Mouse (Mus musculus) inflammation-experienced regulatory T-cells, adult 6 months (primary cell): ENCODE data around the gene Acsl1. TPM values are rescaled to one million over a fixed set of nuclear protein-coding genes. Genes with fewer than 3 reads are reported as not detected.

Experiments used
- ATAC-seq: one replicate; pipeline ENCODE4 v1.8.0; 2017
- polyA plus RNA-seq, 3 experiments: library from polyadenylated mRNA; unstranded; fragments of 100-300 nt; shearing (Covaris generic); gene quantifications; one replicate each; pipeline ENCODE4 v1.2.1; 2017

Acsl1 gene
- polyA plus RNA-seq, 3 experiments from 2014 or later: 6.6 to 12.1 (median 8.6) TPM

DNA sequence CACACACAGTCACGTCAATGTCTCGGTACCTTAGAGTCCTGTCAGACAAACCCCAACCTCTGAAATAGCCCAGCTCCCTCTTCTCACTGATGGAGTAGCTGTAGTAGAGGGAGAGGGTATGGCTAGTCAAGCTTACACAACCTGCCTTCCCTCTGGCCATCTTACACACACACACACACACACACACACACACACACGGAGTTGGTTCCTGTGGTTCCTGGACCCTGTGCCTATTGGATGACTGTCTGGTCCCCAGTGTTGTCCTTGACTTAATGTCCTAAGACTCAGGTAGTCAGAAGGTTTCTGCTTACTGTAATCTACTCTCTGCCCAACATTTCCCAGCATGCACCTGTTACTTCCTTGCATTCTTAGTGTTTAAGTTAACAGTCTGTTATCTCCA, 5.1 kb downstream of the Acsl1 start:
- no peak for ATAC-seq

DNA sequence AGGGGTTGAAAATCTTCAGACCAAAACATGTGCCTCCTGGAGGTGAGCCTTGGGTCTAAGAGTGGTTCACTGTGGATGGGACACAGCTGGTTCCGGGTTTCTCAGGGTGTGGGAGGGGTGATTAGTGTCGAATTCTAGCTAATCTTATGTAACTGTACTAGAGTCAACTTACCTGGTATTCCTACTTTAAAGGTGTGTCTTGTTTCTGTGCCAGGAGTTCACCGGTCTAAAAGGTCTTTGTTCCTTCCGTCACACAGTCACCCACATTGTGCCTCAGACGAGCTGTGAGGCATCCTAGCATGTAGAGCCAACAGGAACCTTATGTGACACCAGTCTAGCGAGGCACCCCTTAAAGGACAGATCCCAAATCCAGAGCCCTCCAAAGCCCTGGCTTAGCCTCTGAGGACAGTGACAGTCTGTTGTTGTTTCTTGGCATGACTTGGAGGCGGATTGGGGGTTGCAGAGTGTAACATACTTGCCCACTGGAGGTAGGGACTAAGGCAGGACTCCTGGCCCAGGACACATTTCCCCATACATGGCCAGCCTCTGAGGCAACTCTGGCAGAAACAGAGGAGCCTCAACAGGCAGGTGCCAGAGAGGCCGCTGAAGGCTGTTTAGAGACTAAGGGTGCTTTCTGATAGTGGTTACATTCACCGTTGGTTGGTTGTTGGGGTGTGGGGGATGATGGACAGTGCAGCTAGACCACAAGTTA, 7.1 kb downstream of the Acsl1 start:
- ATAC-seq: no peak

DNA sequence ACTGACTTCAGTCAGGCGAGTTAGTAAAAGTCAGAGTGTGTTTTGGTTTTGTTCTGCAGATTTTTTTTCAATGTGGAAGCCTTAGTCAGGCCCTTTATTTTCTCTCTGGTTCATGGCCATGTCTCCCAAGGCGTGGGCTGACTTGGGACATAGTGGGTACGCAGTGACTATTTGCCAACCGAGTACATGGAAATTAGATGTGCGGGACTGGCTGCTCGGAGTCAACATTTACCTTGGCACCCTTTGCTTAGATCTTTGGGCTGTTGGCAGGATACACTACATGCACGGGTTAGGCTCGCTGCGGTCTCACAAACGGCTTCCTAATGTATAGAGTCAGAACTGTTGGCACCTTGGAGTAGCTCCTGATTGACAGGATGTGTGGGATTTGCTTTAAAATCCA, 7.9 kb downstream of the Acsl1 start:
- ATAC-seq: no peak

DNA sequence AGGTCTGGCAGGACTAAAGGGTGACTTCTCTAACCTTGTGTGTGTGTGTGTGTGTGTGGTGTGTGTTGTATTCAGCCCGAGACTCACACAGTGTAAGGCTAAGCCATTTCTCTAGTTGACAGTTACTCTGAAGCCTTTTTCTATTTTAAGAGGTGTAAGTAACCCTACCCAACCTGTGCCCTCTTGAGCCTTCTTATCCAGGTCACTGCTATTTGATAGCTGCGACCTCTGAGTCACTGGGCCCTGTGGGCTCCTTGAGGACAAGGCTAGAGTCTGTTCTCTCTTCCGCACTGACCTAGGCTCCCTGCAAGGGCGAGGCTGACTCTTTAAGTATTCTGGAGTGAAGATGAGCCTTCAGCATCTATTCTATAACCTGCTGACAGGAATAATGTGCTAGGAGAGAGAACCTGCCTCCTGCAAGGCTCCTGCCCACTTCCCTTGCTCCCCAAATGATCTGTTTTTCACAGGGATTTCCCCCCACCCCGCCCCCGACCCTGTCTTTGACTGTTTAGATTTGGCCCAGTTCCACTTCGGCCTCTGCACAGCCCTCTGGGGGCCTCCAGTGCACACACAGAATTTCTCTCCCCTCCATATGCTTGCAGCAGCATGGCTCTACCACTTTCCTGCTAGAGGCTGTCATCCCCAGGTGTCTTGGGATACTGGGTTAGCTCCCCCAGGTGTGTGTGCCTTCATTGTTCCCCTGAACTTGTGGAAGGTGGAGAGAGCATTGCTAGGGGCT, 9.1 kb downstream of the Acsl1 start:
- no peak for ATAC-seq

DNA sequence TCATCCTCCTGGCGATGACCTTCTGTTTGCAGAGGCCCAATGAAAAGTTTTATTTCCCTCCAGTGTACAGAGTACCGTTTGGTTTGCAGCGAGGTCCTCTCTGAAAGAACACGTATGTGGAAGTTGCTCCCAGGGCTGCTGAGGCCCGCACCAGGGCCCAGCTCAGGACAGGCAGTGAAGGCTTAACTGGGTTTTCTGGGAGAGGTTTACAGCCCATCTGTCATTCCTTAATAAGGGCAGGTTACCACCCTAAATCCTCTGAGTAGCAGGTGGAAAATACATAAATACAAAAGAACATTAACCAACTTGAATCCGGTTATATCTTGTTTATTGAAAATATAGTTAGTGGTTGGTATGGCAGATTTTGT, 9.7 kb downstream of the Acsl1 start:
- ATAC-seq: no peak

DNA sequence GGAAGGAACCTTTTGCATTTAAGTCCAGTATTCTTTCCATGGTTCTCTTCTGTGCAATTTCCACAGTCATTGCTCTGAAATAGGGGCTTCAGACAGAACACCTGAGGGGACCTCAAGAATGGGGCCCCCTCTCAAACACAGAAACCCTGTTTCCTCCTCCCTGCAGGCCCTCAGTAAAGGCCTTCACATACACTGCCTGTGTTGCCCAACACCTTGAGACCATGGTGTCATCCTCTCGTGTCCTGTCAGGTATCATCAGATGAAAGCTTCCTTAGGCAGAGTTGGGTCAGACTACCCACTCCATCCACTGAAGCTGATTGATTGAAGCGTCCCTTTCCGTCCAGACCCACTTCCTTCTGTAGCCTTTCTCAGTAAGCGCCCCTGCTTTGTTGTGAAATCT, 11.9 kb downstream of the Acsl1 start:
- no peak for ATAC-seq

DNA sequence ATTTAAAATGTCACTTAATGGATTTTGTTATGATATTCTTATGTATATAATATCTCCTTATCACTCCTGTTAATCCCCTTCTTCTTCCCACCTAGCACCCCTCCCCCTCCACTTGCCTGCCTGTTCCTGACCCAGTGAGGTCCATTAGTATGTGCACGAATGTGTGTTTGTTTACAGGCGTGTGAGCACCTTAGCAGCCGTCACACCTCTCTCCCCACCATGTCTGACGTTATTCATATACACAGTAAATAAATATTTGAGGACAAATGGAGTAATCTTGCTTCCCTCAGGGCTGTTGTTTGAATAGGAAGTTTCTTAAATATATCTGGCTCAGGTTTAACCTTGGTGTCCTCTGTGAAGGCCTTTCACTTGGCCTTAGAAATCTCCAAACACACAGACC, 12.4 kb downstream of the Acsl1 start:
- ATAC-seq: no peak

DNA sequence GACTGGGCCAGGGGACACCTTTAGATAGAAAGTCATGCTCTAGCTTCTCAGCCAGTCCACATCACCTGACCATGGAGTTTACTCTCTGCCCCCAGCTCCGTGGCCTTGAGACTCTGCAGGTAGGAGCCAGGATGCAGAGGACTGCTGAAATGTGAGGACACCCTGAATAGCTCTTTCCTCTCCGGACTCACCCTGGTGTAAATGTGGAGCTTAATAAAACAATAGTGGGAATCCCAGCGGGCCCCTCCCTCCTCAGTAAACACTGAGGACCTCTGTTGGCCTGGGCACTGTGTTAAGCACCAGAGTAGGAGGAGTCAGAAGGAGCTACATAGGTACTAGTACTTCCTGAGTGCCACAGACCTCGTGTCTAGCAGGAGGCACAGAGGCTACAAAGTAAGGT, 13.2 kb downstream of the Acsl1 start:
- no peak for ATAC-seq

DNA sequence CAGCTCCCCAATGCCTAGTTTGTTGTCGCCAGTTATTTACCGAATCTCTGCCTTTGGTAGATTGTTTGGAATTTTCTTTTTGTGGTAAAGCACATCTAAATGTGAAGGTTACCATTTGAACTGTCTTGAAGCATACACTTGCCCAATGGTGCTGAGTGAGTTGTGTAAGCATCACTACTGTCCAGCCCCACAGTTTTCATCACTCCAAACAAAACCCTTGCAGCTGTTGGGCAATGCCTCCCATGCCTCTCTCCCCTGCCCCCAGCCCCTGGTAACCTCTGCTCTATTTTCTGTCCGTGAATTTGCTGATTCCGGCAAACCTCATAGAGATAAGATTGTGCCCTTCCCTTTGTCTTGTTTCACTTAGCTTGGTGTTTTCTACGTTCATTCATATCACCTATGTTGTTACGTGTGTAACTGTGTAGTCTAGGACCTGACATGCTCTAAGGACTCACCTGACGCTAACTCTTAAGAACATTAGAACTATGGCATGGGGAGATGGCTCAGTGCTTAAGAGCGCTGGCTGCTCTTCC, 14.2 kb downstream of the Acsl1 start:
- no peak for ATAC-seq

DNA sequence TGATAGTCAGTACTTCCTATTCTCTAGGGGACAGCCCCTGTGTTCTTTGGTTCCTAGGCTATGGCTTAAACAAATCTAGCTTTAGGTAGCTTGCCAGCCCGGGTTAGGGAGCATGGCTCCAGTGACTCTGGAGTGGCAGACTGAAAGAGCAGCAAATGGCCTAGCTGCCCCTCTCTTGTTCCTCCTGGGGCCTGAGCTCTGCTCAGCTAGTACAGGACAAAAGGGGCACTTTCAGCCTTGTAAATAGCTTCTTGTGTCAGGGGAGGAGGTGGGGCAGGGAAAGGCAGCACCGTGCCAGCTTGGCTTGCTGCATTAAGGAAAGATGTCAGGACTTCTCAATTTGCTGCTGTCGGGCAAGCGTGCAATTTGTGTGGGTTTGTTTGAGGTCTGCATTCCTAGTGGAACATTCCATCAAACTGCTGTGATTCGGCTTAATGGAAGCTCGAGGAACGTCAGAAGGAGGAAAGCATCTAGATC, 17.3 kb downstream of the Acsl1 start:
- ATAC-seq: no peak

DNA sequence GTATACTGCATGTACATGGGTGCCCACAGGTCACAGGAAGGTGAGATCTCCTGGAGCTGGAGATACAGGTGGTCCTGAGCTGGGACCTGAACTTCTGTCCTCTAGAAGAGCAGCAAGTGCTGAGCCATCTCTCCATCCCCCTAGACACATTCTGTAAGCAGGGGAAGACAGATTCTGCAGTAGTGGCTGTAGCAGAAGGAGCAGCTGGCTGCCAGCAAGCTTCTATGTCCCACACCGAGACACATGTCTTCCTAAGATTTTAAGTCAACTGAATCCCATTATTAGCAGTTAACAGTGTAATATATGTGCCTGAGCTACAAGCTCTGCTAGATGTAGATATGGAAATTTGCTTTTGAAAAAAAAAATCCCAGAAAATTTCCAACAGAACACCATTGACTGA, 18.4 kb downstream of the Acsl1 start:
- ATAC-seq: no peak

DNA sequence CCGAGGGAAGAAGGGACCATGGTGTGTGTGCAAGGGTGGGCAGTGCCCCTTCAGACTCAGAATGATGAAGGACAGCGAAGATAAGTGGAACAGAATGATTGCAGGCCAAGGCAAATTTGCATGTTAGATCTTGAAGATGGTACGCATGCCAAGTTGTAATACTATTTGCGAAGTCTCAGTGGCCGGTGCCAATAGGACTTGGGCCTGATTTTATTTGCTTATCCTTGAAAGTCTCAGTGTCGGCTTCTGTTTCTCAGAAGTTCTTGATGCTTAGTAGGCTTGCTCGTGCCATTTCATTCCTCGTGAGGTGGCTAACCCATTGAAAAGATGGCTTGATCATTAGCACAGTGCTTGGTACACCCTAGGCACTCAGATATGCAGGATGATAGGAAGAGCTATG, 19.4 kb downstream of the Acsl1 start:
- no peak for ATAC-seq

DNA sequence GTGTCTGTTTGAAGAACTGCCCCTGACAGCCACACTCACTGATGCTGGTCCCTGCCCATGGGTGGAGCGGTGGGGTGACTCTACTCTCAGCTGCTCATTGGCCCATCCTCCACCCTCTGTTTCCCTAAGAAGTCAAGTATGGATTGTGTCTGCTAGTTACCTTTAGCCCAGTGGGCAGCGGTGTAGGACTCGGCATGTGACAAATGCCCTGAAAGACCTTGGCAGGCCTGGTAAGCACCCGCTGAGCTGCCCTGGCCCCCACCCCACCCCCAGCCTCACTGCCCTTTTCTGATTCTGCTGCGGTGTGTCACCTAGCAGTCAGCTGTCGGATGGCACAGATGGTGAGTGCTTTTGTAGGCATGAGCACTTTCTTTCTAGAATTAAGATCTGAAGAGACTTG, 20.0 kb downstream of the Acsl1 start:
- ATAC-seq: no peak

DNA sequence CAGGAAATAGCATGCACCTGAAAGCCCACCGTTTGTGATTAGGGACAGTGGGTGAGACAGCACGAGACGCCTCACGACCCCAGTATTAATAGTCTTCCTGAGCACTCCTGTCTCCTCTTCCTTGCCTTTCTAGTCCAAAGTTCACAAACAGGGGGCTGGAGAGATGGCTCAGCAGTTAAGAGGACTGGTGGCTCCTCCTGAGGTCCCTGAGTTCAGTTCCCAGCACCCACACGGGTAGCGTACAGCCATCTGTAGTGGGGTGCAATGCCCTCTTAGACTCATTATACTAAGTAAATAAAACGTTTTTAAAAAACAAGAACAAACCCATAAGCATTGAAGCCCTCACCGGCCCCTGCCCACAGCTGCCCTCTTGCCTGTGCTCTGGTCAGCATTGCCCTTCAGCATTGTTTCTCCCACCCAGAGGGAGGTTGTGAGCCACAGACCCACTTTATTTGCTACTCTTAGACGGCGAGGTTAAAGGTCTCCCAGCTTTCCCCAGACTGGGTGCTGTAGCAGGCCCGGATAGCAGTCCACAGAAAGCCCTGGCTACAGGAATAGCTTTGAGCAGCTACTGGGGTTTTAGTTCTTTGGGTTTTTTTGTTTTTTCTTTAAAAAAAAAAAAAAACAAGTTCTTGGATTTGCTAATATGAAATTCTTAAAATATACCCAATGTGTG, 22.8 kb downstream of the Acsl1 start:
- no peak for ATAC-seq

DNA sequence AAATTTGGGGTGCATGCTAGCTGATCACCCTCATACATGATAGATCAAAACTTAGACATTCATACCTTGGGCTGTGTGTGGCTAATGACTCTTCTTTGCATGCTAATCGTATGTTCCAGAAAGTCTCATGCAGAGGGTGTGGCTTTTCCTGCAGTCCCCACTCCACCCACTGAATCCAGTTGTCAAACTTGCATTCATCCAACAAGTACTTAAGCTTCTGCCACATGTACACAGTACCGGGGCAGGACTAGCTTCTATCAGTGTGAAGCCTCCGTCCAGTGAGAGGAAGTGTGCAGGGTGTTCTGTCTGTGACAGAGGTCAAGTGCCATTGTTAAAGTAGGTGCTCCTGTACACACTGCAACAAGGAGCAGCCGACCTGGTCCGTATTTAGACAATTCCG, 26.0 kb downstream of the Acsl1 start:
- no peak for ATAC-seq

DNA sequence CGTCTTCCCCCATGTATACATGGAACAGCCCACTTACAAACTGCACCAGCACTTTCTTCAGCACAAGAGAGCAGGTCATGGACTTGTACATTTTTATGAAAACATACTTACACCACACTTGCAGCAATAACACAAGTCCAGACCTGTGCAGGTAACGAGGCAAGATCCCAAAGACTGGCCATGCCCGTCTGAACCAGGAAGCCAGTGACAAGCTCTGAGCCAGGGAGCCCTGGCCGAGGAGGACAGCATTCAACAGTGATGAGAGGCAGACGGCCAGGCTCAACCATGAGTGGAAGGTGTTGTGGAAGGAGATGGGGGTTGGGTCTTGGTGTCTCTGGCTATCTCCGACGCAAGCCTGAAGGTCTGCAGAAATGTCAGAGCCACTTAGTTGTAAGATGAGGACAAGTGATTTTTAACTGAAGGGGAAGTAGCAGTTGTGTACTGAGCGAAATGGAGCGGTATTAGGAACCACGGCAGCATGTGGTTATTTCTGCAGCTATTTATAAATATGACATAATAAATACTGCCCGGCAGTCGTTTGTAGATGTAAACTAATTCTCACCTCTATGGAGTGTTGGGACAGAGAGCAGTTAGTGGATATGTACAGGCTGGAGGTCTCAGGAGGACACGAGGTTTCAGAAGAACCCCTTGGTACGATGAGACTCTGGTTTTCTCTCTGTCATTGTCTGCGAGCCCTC, 26.6 kb downstream of the Acsl1 start:
- no peak for ATAC-seq

DNA sequence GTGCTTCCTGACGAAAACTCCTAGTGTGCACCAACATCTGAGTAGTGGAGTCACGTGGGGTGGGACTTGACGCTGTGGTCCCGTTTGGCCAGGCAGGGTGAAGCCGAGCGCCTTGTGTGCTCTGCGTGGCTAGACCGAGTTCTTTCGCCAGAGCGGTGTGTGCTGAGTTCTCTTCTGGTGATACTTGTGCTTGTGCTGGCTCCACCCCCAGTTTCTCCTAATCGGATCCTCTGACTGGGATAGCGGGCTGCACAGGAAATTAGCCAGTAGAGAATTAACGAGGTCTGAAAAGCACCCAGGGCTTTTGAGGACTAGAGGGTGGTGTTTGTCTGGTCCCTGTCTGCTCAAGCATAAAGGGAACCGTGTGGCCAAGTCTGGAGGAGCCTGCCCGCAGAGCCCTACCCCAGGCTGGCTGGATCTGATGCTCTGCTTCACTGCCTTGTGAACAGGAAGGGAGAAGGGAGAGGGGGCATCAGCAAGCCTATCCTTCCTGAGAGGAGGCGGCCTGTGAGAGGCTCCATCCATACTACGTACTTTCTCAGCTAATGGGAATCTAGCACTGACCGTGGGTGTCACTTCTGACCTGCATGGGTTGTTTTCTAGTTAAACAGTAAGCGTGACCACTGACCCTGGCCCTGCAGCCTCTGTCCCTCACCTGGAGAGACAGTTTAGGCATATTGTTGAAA, 28.7 kb downstream of the Acsl1 start:
- no peak for ATAC-seq

DNA sequence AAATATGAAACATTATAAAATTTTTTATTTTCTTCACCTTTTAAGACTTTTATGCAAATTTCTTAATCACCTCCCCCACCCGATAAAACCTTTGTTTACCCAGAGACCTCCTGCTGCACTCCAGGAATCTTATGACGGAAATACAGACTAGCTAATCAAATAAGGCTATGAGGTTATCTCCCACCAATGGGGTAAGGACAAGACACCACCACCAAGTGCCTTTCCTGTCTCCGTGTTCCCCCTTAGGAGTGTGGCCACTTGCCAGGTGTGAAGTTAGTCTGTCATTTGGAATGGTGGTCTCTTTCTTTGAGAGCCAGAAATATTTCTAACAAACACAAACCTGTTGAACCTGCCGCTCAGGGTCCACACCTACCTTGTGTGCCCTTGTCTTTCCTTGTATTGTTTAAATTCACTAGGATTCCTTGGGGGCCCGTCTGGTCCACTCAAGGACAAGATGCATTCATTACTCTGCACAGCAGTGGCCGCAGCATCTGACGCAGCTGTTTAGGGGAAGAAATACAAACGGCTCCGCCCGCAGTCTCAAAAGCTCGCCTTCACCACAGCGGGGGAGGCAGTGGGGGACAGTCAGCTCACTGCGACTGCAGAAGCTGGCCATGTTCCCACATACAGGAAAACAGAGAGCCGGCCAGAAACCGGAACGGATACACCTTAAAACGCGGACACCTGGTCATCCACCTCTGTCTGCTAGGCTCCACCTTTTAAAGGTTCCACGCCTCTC, 31.7 kb downstream of the Acsl1 start:
- no peak for ATAC-seq

DNA sequence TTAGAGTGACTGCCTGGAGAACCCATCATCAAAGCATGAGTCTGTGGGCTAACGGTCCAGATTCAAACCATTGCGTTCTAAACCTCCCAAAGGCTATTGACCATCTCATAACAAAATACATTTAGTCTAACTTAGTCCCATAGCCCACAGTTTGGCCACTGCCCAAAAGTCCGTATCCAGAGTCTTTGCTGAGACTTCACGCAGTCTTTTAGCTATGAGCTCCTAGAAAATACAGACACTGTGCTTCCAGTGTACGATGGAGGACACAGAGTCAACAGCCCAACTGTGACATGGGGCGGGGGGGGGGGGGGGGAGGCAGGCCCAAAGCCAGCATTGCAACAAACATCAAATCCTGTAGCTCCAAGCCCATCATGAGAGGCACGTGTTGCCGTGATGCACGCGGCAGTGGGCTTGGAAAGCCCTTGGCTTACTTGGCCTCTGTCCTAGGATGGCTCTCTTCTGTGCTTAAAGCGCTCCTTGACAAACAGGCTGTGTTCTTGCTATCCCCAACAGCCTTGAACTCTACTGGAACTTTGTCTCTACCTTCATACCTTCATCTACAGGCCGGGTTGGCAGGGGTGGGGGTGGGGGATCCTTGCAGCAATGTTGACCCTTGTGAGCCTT, 32.3 kb downstream of the Acsl1 start:
- no peak for ATAC-seq

DNA sequence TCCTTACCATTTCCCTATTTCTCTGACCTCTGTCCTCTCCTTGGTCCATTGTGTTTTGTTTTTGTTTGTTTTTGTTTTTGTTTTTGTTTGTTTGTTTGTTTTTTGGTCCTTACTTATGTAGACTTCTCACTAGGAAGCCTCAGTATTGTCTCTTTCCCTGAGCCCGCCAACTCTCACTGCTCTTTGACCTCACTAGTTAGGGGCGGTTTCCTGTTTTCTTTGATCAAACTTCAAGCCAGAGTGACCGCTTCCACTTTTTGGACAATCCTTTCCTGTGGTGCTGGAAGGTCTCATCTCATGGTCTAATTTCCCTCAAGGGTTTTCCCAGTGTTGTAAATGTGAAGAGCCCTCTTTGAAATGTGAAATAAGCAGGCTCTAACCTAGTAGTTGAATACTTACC, 33.4 kb downstream of the Acsl1 start:
- ATAC-seq: no peak
